Mouse (Mus musculus): ENCODE results near the gene Birc5.

The Birc5 gene

GRCm38 (mm10) chr11:117852875-117853274 lies 3.8 kb downstream of the Birc5 start:
- no peak for DNase-seq (ENCODE audit: extremely low read depth, insufficient read length, low spot score)

GRCm38 (mm10) chr11:117854241-117854640 lies 5.2 kb downstream of the Birc5 start:
- no peak for DNase-seq (ENCODE audit: extremely low read depth, insufficient read length, low spot score)

GRCm38 (mm10) chr11:117855360-117855759 lies 6.3 kb downstream of the Birc5 start:
- no peak for DNase-seq (ENCODE audit: extremely low read depth, insufficient read length, low spot score)

DNA sequence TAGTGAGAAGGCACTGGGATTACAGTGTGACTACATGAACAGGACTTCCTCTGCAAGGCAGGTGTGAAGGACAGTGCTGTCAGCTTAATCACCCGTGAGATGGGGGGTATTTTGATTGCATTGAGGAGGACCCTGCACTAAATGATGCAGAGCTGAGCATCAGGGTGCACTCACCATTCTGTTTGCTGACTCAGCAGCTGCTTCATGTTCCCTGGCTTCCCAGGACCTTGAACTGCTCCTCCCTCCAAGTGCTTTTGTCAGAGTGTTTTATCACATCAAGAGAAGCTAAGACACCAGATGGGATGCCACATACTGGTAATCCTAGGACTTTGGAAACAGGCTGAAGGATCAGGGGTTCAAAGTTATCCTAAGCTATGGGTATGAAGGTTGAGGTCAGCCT lies 6.9 kb downstream of the Birc5 start:
- DNase-seq (ENCODE audit: extremely low read depth, insufficient read length, low spot score) = no peak

- DNase-seq (ENCODE audit: extremely low read depth, insufficient read length, low spot score) = no peak
Observed at GRCm38 (mm10) chr11:117857462-117857861, 8.4 kb downstream of the Birc5 start.

DNA sequence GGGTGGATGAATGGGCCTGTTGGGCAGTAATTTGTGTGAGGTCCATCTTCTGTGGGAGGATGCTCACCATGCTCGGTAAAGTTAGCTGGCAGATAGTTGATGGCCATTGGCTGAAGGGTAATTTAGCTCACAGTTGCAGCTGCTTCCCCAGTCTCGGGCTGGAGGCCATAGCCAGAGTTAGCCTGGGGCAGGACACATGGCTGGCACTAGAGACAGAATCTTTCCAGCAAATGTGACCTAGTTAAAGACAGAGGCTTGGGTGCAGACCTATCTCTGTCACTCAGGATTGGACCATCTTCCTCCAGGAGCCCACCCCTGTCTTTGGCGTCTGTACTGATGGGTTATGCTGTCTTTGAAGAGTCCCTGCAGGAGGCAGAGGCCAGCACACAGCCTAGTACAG lies 9.3 kb downstream of the Birc5 start:
- no peak for DNase-seq (ENCODE audit: extremely low read depth, insufficient read length, low spot score)

GRCm38 (mm10) chr11:117860601-117861000 lies 11.6 kb downstream of the Birc5 start, which contains the start of gene Tmem235:
Gene Tmem235 (plus strand): TSS chr11:117860752.
- DNase-seq (ENCODE audit: extremely low read depth, insufficient read length, low spot score) = no peak

- no peak for DNase-seq (ENCODE audit: extremely low read depth, insufficient read length, low spot score)
Observed at GRCm38 (mm10) chr11:117863174-117863856, 14.3 kb downstream of the Birc5 start.

DNA sequence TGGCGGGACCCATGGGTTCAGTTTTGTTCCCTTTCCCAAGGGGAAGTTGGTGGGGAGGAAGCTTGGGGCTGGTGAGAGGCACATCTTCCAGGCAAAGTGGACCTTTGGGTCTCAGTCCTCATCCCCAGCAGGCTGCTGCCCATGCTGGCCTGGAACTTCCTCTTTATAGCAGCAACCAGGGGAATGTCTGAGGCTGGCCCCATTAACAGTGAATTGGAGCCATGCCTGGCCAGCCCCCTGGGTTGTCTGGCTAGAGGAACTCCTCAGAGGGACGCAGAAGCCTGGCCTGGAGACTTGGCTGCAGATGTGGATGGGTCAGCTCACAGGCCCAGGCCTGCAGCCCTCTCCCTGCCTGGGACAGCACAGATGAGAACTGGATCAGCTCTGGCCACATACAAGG lies 15.8 kb downstream of the Birc5 start:
- no peak for DNase-seq (ENCODE audit: extremely low read depth, insufficient read length, low spot score)

GRCm38 (mm10) chr11:117865988-117866387 lies 16.9 kb downstream of the Birc5 start:
- no peak for DNase-seq (ENCODE audit: extremely low read depth, insufficient read length, low spot score)

- DNase-seq (ENCODE audit: extremely low read depth, insufficient read length, low spot score) = peak; percentile 41
Observed at GRCm38 (mm10) chr11:117870688-117871365, 21.8 kb downstream of the Birc5 start.

GRCm38 (mm10) chr11:117871376-117871775 lies 22.3 kb downstream of the Birc5 start:
- DNase-seq (ENCODE audit: extremely low read depth, insufficient read length, low spot score) = no peak

- DNase-seq (ENCODE audit: extremely low read depth, insufficient read length, low spot score) = no peak
Observed at GRCm38 (mm10) chr11:117871911-117872584, 23.0 kb downstream of the Birc5 start.

DNA sequence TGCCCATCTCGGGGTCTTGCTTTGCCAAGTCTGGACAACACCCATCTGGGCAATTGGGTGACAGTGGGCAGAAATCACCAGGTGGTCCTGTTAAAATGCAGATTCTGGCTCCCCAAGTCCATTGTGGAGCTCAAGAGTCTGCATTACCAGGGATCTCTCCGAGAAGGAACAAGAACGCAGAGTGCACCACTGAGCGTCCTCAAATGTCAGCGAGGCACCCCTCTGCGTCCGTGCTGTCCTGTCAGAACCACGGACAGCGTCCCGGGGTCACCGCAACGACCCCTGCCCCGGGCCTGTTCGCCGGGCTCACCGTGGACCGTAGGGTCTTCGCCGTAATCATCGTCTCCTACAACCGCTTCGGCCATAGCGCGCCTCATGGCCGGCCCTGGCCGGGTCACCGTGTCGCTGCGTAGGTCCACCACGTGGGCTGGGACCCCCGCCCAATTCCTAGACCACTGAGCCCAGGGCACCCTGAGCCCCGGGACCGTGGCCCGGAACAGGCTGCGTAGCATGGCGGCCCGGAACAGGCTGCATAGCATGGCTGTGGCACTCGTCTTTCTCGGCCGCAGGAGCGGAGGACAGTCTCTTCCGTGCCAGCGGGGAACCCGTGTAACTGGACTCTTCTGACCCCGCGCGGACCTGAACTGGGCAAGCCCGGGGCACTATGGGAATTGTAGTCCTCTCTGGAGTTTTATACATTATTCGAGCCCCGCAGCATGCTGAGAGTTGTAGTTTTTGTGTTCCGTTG lies 24.0 kb downstream of the Birc5 start, which contains the start of gene Tha1:
Gene Tha1 (minus strand): TSS at position 621 of the 748 bp plus-strand sequence.
- DNase-seq (ENCODE audit: extremely low read depth, insufficient read length, low spot score) = no peak

DNA sequence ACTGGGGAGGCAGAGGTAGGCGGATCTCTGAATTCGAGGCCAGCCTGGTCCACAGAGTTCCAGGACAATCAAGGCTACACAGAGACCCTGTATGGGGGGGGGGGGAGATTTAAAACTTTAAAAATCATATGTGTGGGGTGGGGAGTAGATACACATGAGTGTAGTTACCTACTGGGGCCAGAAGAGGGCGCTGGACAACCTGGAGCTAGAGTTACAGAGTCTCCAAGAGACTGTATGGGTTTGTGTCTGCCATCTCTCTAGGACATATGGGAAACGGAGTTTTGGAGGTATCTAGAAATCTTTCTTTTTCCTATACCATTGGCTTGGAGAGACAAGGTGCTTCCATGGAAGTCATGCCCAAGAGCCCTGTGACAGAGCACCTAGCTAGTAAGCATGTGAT lies 25.4 kb downstream of the Birc5 start:
- DNase-seq (ENCODE audit: extremely low read depth, insufficient read length, low spot score) = no peak

GRCm38 (mm10) chr11:117875681-117876080 lies 26.6 kb downstream of the Birc5 start:
- DNase-seq (ENCODE audit: extremely low read depth, insufficient read length, low spot score) = no peak

GRCm38 (mm10) chr11:117877917-117878745 lies 29.1 kb downstream of the Birc5 start:
- no peak for DNase-seq (ENCODE audit: extremely low read depth, insufficient read length, low spot score)

DNA sequence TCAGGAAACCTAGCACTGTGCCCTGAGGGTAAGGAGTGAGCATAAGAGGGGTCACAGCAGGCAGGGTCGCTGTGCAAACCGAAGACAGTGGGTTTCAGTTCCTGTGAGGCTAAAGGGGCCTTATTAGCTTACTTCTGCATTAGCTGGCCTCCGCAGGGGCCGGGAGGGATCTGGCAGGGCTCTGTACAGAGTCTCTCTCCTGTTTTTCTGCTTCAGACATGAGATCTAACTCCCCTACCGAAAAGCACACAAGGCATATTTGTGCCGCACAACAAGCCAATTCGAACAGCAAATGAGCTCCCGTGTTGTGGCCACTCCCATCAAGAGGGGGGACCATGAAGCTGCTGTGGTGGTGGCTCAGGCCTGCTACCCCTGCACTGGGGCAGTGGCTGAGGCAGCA lies 29.8 kb downstream of the Birc5 start:
- DNase-seq (ENCODE audit: extremely low read depth, insufficient read length, low spot score) = no peak

DNA sequence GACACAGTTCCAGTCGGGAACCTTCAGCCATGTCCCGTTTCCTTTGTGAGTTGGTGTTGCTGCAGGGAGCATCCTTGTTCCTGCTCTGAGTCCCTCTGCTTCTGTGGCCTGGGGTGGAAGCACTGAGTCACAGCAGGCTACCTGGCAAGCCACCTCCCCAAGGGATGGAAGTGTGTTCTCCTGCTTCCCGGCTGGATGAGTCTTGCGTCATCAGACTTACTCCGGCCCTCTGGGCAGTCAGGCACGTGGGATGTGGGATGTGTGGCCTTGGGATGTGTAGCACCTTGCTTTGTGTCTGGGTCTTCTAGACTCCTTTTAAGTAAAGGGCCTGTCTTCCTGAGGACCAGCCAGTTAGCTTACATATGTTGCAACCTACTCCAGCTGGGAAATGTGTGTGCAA lies 30.6 kb downstream of the Birc5 start:
- peak; percentile 53 for DNase-seq (ENCODE audit: extremely low read depth, insufficient read length, low spot score)

GRCm38 (mm10) chr11:117880336-117880976 lies 31.4 kb downstream of the Birc5 start:
- no peak for DNase-seq (ENCODE audit: extremely low read depth, insufficient read length, low spot score)
